Mouse (Mus musculus): ENCODE measurements around the gene Hecw2.

GRCm38 (mm10) chr1:54070121-54070520 is 124.8 kb downstream of the Hecw2 start:
- TF ChIP-seq POLR2A (IDR thresholded peaks at IDR 0.05; ENCODE audit: borderline replicate concordance, control insufficient read depth, low read depth, low read length) (no peak), CTCF (IDR thresholded peaks at IDR 0.05; ENCODE audit: control insufficient read depth, insufficient read depth, low read length) (no peak)
